Mouse (Mus musculus) erythroblast, adult 5-6 weeks (primary cell): ENCODE data around the gene Slc29a3. TPM values are rescaled to one million over a fixed set of nuclear protein-coding genes. Genes with fewer than 3 reads are reported as not detected.

Experiments used
- ATAC-seq: replicated peaks from 2 replicates; pipeline ENCODE4 v1.8.0; 2016; ENCODE audit warnings: moderate number of reproducible peaks, mild to moderate bottlenecking, moderate TSS enrichment, inconsistent platforms; ENCODE audit not compliant: poor library complexity, low FRiP score, severe bottlenecking
- total RNA-seq, 2 experiments: library from RNA; stranded (forward) in 1 of 2; stranded (reverse) in 1 of 2; fragments of 150-400 nt in 1 of 2; fragments of 200-764, 138-1000 nt in 1 of 2; gene quantifications; 2 replicates each; pipeline versions ENCODE4 v1.2.3 to v1.2.4; 2015 to 2017; ENCODE audit warnings: low replicate concordance in 2 of 2

The Slc29a3 gene
- total RNA-seq, 2 experiments from 2014 or later = 4.1 to 7.3 TPM

DNA sequence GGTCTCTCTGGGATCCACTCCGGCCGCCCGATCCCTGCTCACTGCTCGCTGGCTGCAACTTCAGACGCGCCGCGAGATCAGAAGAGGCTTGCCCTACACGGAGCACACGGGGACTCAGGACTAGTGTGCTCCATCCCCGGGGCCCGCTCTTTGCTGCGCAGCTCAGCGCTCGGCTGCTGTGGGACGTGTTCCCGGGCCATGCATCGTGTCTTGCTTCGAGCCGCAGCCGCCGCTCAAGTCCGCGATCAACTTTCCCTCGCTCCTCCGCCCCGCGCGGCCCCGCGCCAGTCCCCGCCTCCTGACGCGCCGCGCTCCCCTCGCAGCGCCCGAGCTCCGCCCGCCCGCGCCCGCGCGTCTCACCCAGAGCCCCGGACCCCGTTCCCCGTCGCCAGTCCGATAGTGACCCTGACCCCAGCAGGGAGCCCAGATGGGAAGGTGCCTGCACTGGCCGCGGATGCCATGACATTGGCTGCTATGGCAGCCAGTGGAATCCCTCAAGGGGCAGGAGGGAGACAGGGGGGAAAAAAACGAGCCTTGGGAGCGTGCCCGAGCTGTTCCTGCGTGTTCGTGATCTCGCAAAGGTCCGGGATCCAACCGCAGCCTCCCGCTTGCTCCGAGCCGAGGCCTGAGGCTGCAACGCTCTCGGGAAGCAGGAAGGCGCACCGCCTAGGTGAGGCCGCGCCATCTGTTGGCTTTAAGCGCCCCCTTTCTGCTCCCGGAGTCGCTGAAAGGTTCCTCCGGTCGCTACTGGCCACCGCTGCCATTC, 65.4 kb downstream of the Slc29a3 start:
- no peak for ATAC-seq

- no peak for ATAC-seq
Observed at GRCm38 (mm10) chr10:60686641-60686975, 66.0 kb downstream of the Slc29a3 start.

DNA sequence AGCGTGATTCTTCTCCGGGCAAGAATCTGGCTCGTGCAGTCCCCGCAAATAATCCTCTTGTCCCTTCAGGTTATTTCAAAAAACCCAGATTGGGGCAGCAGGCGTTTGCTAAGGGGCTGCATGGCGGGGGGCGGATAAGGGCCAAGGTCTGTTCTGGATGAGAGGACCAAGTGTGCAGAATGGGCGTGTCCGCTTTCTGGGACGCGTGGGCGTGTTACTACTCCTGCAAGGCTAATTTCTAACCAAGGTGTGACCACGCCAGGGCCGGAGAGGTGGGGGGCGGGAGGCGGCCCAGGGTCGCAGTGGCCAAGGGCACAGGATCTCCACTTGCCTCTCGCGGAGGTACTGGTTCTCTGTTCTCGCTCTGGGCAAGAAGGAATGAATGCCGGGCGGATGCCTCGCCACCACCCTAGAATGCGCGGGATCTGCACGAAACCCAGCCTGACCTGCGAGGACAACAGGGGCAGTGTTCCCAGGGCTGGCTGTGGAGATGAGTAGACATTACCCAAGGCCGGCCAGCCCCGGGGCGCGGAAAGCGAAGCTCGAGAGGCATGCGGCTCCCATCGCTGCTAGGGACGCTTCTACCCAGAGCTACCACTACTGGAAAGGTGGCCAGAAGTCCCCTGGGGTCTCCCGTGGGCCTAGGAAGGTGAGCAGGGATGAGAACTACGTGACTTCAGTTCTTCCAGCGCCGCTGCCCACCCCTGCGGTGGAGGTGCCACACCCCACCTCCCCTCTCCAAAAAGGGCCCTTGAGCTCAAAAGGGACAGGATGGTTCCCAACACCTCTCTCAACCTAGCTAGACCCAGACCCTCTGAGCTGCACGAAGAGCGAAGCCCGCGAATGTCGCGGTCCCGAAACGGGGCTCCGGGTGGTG, 66.6 kb downstream of the Slc29a3 start:
- ATAC-seq = no peak

- no peak for ATAC-seq
Observed at GRCm38 (mm10) chr10:60678926-60679325, 73.7 kb downstream of the Slc29a3 start.

DNA sequence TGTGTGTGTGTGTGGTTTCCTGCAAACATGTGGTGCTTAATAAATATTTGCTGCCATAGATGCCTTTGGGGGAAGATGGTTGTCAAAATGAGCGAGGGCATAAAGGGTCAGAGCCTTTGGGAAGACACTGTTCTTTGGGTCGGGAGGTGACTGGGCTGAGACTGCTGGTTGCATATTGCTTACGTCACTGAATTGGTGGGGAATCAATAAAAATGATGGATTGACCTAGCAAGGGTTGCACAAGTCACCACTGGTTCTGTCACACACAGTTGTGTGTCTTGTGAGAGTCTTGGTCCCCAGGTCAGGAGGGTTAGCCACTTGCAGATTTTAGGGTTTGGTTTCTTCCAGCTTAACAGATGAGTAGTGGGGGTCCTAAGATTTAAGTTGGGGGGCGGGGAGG, 75.3 kb downstream of the Slc29a3 start:
- no peak for ATAC-seq

GRCm38 (mm10) chr10:60670166-60670565, 82.4 kb downstream of the Slc29a3 start:
- ATAC-seq = no peak

- no peak for ATAC-seq
Observed at GRCm38 (mm10) chr10:60668591-60668990, 84.0 kb downstream of the Slc29a3 start.

Other genes with a start within 250 kb of the Slc29a3 start
- not detected in 2 replicates for gene Cdh23, start 56.3 kb downstream of the Slc29a3 start, total RNA-seq (2015; ENCODE audit: low replicate concordance)
- gene Cdh23, start 56.3 kb downstream of the Slc29a3 start, total RNA-seq (2017; ENCODE audit: low replicate concordance) = 0.26 and 0.84 TPM in 2 replicates
- gene Unc5b, start 78.8 kb upstream of the Slc29a3 start, total RNA-seq (2015; ENCODE audit: low replicate concordance) = not detected in 2 replicates
- gene Unc5b, start 78.8 kb upstream of the Slc29a3 start, total RNA-seq (2017; ENCODE audit: low replicate concordance) = not detected in 2 replicates